In genomic region chr4:147125326-147125725, GRCm38 (mm10) we compare ENCODE assay signal across 8 mouse cellular contexts. TPM values are rescaled to one million over a fixed set of nuclear protein-coding genes. Genes with fewer than 3 reads are reported as not detected.
DNase-seq lines count a peak whose midpoint lies in the region; ATAC-seq and TF ChIP-seq lines count a peak whose summit lies in the region.
"Not testable (repeated sequence)": the region's sequence is repeated elsewhere in the genome, so short reads cannot be mapped to it uniquely, and the experiment has no call there.

No protein-coding gene starts in this region.

- H3K27ac ChIP-seq in ES-Bruce4 (ENCODE audit: insufficient read depth, low read length); embryonic facial prominence, embryonic 14.5 days (replicated peaks; ENCODE audit: low read depth, low read length); hindbrain, embryonic 14.5 days; kidney, postnatal 0 days; liver, embryonic 13.5 days; midbrain, embryonic 12.5 days (replicated peaks): not testable (repeated sequence)
- peak overlapping the region; percentile 88 for H3K27ac ChIP-seq in heart, embryonic 10.5 days

- not testable (repeated sequence) for DNase-seq in embryonic facial prominence, embryonic 14.5 days (ENCODE audit: low spot score); hindbrain, embryonic 14.5 days (ENCODE audit: low spot score); liver, embryonic 13.5 days
- peak; percentile 66 for DNase-seq in heart, embryonic 10.5 days (ENCODE audit: low spot score)
- DNase-seq in kidney, postnatal 0 days (ENCODE audit: low spot score): peak; percentile 6
- DNase-seq in retina, embryonic 14.5 days (ENCODE audit: low spot score): peak; percentile 42

- TF ChIP-seq EP300 in ES-Bruce4 (IDR thresholded peaks at IDR 0.05; ENCODE audit: insufficient read depth, low read depth, low read length): not testable (repeated sequence)

- peak overlapping the region; percentile 100 for H3K9ac ChIP-seq in ES-Bruce4 (ENCODE audit: low read depth, poor library complexity, severe bottlenecking)
- peak overlapping the region; percentile 77 for H3K9ac ChIP-seq in embryonic facial prominence, embryonic 14.5 days (ENCODE audit: low read depth, low read length)
- peak overlapping the region; percentile 82 for H3K9ac ChIP-seq in hindbrain, embryonic 14.5 days
- peak overlapping the region; percentile 74 for H3K9ac ChIP-seq in kidney, postnatal 0 days (ENCODE audit: low read depth, low read length)
- peak overlapping the region; percentile 58 for H3K9ac ChIP-seq in liver, embryonic 13.5 days
- H3K9ac ChIP-seq in midbrain, embryonic 12.5 days (replicated peaks): peak overlapping the region; percentile 65

- 20% methylated on average over 4 of the region's 4 CpGs for WGBS in embryonic facial prominence, embryonic 14.5 days
- WGBS in heart, embryonic 10.5 days: 8% methylated on average over 4 of the region's 4 CpGs
- WGBS in hindbrain, embryonic 14.5 days: 21% methylated on average over 4 of the region's 4 CpGs
- WGBS in kidney, postnatal 0 days: 24% methylated on average over 4 of the region's 4 CpGs
- WGBS in liver, embryonic 13.5 days (ENCODE audit: insufficient replicate concordance): 22% methylated on average over 4 of the region's 4 CpGs
- WGBS in midbrain, embryonic 12.5 days: 23% methylated on average over 4 of the region's 4 CpGs

- not testable (repeated sequence) for ATAC-seq in embryonic facial prominence, embryonic 14.5 days (ENCODE audit: low read depth); hindbrain, embryonic 14.5 days (ENCODE audit: low FRiP score); kidney, postnatal 0 days (replicated peaks; ENCODE audit: low FRiP score, low read depth); liver, embryonic 13.5 days (ENCODE audit: low read depth); midbrain, embryonic 12.5 days (ENCODE audit: low FRiP score, low read depth)

- TF ChIP-seq CTCF in ES-Bruce4 (IDR thresholded peaks at IDR 0.05; ENCODE audit: low read depth, low read length); kidney, postnatal 0 days (IDR thresholded peaks at IDR 0.05; ENCODE audit: low read depth): not testable (repeated sequence)

- H3K9me3 ChIP-seq in ES-Bruce4 (replicated peaks; ENCODE audit: control insufficient read depth, insufficient read depth, low read length, poor library complexity, severe bottlenecking); heart, embryonic 10.5 days; kidney, postnatal 0 days (replicated peaks; ENCODE audit: low read length); liver, embryonic 13.5 days (replicated peaks): not testable (repeated sequence)
- H3K9me3 ChIP-seq in embryonic facial prominence, embryonic 14.5 days (ENCODE audit: control insufficient read depth, low read length): peaks cover 38% of the 10 kb centered on the region
- H3K9me3 ChIP-seq in hindbrain, embryonic 14.5 days (ENCODE audit: control insufficient read depth, low read length): peaks cover 39% of the 10 kb centered on the region
- H3K9me3 ChIP-seq in midbrain, embryonic 12.5 days: peaks cover 34% of the 10 kb centered on the region

- TF ChIP-seq POLR2A in ES-Bruce4 (IDR thresholded peaks at IDR 0.05; ENCODE audit: insufficient read depth, low read length): not testable (repeated sequence)

- peak overlapping the region; percentile 62 for H3K4me3 ChIP-seq in ES-Bruce4 (ENCODE audit: low read depth, low read length)
- H3K4me3 ChIP-seq in embryonic facial prominence, embryonic 14.5 days (ENCODE audit: low read depth, low read length): peak overlapping the region; percentile 52
- H3K4me3 ChIP-seq in heart, embryonic 10.5 days: peak overlapping the region; percentile 61
- peak overlapping the region; percentile 54 for H3K4me3 ChIP-seq in hindbrain, embryonic 14.5 days (replicated peaks; ENCODE audit: low read length)
- peak overlapping the region; percentile 43 for H3K4me3 ChIP-seq in kidney, postnatal 0 days (replicated peaks; ENCODE audit: low read depth, low read length)
- peak overlapping the region; percentile 55 for H3K4me3 ChIP-seq in liver, embryonic 13.5 days (replicated peaks)
- H3K4me3 ChIP-seq in midbrain, embryonic 12.5 days: peak overlapping the region; percentile 51

- not testable (repeated sequence) for H3K27me3 ChIP-seq in ES-Bruce4 (ENCODE audit: control insufficient read depth, insufficient read depth, low read length, poor library complexity, severe bottlenecking); embryonic facial prominence, embryonic 14.5 days (replicated peaks; ENCODE audit: control insufficient read depth, insufficient read depth, low read length); heart, embryonic 10.5 days (ENCODE audit: insufficient read depth, poor library complexity, severe bottlenecking); hindbrain, embryonic 14.5 days (ENCODE audit: control insufficient read depth, insufficient read depth, low read length); kidney, postnatal 0 days (ENCODE audit: insufficient read depth, low read length); liver, embryonic 13.5 days; midbrain, embryonic 12.5 days

- peak overlapping the region; percentile 78 for H3K4me2 ChIP-seq in embryonic facial prominence, embryonic 14.5 days (ENCODE audit: low read depth, low read length)
- peak overlapping the region; percentile 78 for H3K4me2 ChIP-seq in hindbrain, embryonic 14.5 days (replicated peaks)
- H3K4me2 ChIP-seq in kidney, postnatal 0 days (ENCODE audit: low read length): peak overlapping the region; percentile 77
- peak overlapping the region; percentile 66 for H3K4me2 ChIP-seq in liver, embryonic 13.5 days
- peak overlapping the region; percentile 61 for H3K4me2 ChIP-seq in midbrain, embryonic 12.5 days (replicated peaks)

- H3K4me1 ChIP-seq in ES-Bruce4 (ENCODE audit: control insufficient read depth, insufficient read depth, low read length); embryonic facial prominence, embryonic 14.5 days (ENCODE audit: control insufficient read depth, insufficient read depth, low read length); heart, embryonic 10.5 days; hindbrain, embryonic 14.5 days (replicated peaks; ENCODE audit: control insufficient read depth, insufficient read depth, low read length); kidney, postnatal 0 days (replicated peaks; ENCODE audit: insufficient read depth, low read length); liver, embryonic 13.5 days (replicated peaks); midbrain, embryonic 12.5 days: not testable (repeated sequence)

- H3K36me3 ChIP-seq in ES-Bruce4 (ENCODE audit: control insufficient read depth, insufficient read depth, low read length, poor library complexity, severe bottlenecking); embryonic facial prominence, embryonic 14.5 days (ENCODE audit: control insufficient read depth, insufficient read depth, low read length); heart, embryonic 10.5 days; hindbrain, embryonic 14.5 days (replicated peaks; ENCODE audit: control insufficient read depth, insufficient read depth); kidney, postnatal 0 days (ENCODE audit: insufficient read depth, low read length); liver, embryonic 13.5 days; midbrain, embryonic 12.5 days: not testable (repeated sequence)

RNA-seq across cellular contexts. Expression of gene Zfp991, which starts 6.5 kb away (rescaled TPM):
- 28.6 and 32.7 TPM in 2 replicates for polyA plus RNA-seq in ES-Bruce4 (2011; ENCODE audit: insufficient read depth, insufficient read length, low read depth, missing spikeins)
- 6.8 and 8.2 TPM in 2 replicates for polyA plus RNA-seq in embryonic facial prominence, embryonic 14.5 days (2014; fragmentation: Nextera tagmentation; extraction: Ambion mirVana)
- polyA plus RNA-seq in heart, embryonic 10.5 days (2016; fragmentation: Nextera tagmentation; extraction: Ambion mirVana): 7.4 and 9.9 TPM in 2 replicates
- polyA plus RNA-seq in hindbrain, embryonic 14.5 days (2014; fragmentation: Nextera tagmentation; extraction: Ambion mirVana): 8.6 and 8.8 TPM in 2 replicates
- 8.4 and 9.5 TPM in 2 replicates for polyA plus RNA-seq in kidney, postnatal 0 days (2015; fragmentation: Nextera tagmentation; extraction: Ambion mirVana)
- 6.2 and 6.8 TPM in 2 replicates for polyA plus RNA-seq in liver, embryonic 13.5 days (2015; fragmentation: Nextera tagmentation; extraction: Ambion mirVana)
- 5.0 and 6.0 TPM in 2 replicates for polyA plus RNA-seq in midbrain, embryonic 12.5 days (2016; fragmentation: Nextera tagmentation; extraction: Ambion mirVana)
